ENCODE assay signal across 19 mouse cellular contexts in genomic region chr2:52862760-52863124, GRCm38 (mm10).
"Had no signal": no experiment of that assay in that cellular context is flagged by ENCODE, and none has a peak within 500 bp of the region (broad histone marks: within the 10 kb centered on the region; RNA-seq: fewer than 3 reads in every experiment).

No protein-coding gene starts in this region.

- H3K9me3 ChIP-seq: lung, embryonic 15.5 days; midbrain, embryonic 13.5 days; midbrain, embryonic 15.5 days; neural tube, embryonic 13.5 days; neural tube, embryonic 15.5 days had no signal

- ATAC-seq: liver, postnatal 0 days; midbrain, embryonic 13.5 days; midbrain, embryonic 15.5 days had no signal

- H3K4me3 ChIP-seq: lung, embryonic 15.5 days; megakaryocyte, embryonic 14.5 days; midbrain, embryonic 13.5 days; midbrain, embryonic 15.5 days; neural tube, embryonic 13.5 days; neural tube, embryonic 15.5 days had no signal

- H3K36me3 ChIP-seq: lung, embryonic 15.5 days had no signal

- H3K27me3 ChIP-seq: lung, embryonic 15.5 days; midbrain, embryonic 13.5 days; midbrain, embryonic 15.5 days; neural tube, embryonic 13.5 days; neural tube, embryonic 15.5 days had no signal

- DNase-seq: liver, postnatal 0 days; lung, adult 2 months; lung, postnatal 14 days; lung, postnatal 36 days; retina, postnatal 1 day; right cerebral cortex, adult 18-20 months; right cerebral cortex, postnatal 14 days; spleen, adult 18-20 months; thymus, adult 18-20 months; thymus, postnatal 14 days; thymus, postnatal 36 days had no signal

- H3K27ac ChIP-seq: lung, embryonic 15.5 days; macrophage; midbrain, embryonic 13.5 days; midbrain, embryonic 15.5 days; neural tube, embryonic 13.5 days; neural tube, embryonic 15.5 days had no signal

- H3K4me2 ChIP-seq: lung, embryonic 15.5 days; midbrain, embryonic 11.5 days; midbrain, embryonic 13.5 days; midbrain, embryonic 15.5 days; neural tube, embryonic 13.5 days; neural tube, embryonic 15.5 days had no signal

- H3K9ac ChIP-seq: liver, postnatal 0 days; lung, embryonic 15.5 days; midbrain, embryonic 13.5 days; midbrain, embryonic 15.5 days; neural tube, embryonic 13.5 days; neural tube, embryonic 15.5 days had no signal
